ENCODE assay signal across 8 mouse cellular contexts in the genomic region with DNA sequence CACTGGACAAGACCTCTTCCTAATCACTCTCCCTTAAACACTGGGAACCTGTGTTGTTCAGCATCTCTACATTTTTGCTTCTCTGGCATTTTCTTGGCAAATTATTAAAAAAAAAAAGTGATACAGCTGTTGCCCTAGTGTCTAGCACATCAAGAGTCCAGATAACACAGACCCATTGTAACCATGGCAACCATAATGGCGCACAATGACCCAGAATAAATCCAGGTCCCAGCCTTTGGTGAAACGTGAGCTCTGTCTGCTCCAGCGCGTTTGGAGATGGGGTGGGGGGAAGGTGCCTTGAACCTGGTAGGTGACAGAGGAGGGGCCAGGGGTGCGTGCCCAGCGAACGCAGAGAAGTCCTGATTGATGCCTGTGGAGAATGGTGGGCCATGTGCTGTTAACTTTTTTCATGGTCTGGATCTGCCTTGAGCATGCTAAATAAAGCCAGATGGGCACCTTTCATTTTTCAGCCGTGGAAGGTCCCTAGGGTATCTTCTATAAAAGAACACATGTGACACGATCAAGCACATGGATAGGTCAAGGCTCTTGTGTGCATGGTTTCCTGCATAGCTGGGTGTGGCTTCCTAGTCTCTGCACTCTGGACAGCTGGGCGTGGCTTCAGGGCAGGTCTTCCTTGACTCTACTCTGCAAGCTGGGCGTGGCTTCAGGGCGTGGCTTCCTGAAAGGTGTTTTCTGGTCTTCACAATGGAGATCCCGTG.
A peak's percentile ranks its signal among the peaks of the same experiment; 100 is the strongest.
DNase-seq lines count a peak whose midpoint lies in the region; ATAC-seq lines count a peak whose summit lies in the region.

No protein-coding gene starts in this region.

- peaks cover 3% of the 10 kb centered on the region; the same call in 1 of the 2 replicates for H3K27me3 ChIP-seq in heart, embryonic 12.5 days (replicated peaks)
- H3K27me3 ChIP-seq in intestine, embryonic 15.5 days (replicated peaks), result no peaks in the 10 kb centered on the region
- no peaks in the 10 kb centered on the region for H3K27me3 ChIP-seq in neural tube, embryonic 13.5 days

- no peak overlapping the region for H3K4me3 ChIP-seq in heart, embryonic 12.5 days
- no peak overlapping the region for H3K4me3 ChIP-seq in intestine, embryonic 15.5 days (replicated peaks)
- H3K4me3 ChIP-seq in neural tube, embryonic 13.5 days, result no peak overlapping the region

- WGBS in heart, embryonic 12.5 days, result 60% methylated on average over 13 of the region's 13 CpGs
- WGBS in intestine, embryonic 15.5 days, result 55% methylated on average over 13 of the region's 13 CpGs
- WGBS in neural tube, embryonic 13.5 days, result 36% methylated on average over 13 of the region's 13 CpGs

- no peak overlapping the region for H3K4me2 ChIP-seq in heart, embryonic 12.5 days
- no peak overlapping the region for H3K4me2 ChIP-seq in intestine, embryonic 15.5 days (replicated peaks)
- no peak overlapping the region for H3K4me2 ChIP-seq in neural tube, embryonic 13.5 days

- peak; percentile 23 to 66 for DNase-seq in heart, adult 18-20 months
- DNase-seq in c-Kit-negative CD71-positive TER-119-positive erythroid progenitor cells, embryonic 14.5 days (ENCODE audit: low read depth, low spot score), result peak; percentile 26
- no peak for DNase-seq in right cerebral cortex, postnatal 36 days (ENCODE audit: low spot score in 2 of 2)
- DNase-seq in urinary bladder, postnatal 10 days (ENCODE audit: low spot score), result no peak
- no peak for DNase-seq in right cerebral cortex, postnatal 14 days

- H3K9ac ChIP-seq in heart, embryonic 12.5 days, result no peak overlapping the region
- H3K9ac ChIP-seq in intestine, embryonic 15.5 days, result no peak overlapping the region
- H3K9ac ChIP-seq in neural tube, embryonic 13.5 days, result no peak overlapping the region

- no peaks in the 10 kb centered on the region for H3K36me3 ChIP-seq in heart, embryonic 12.5 days
- no peaks in the 10 kb centered on the region for H3K36me3 ChIP-seq in intestine, embryonic 15.5 days
- H3K36me3 ChIP-seq in neural tube, embryonic 13.5 days, result no peaks in the 10 kb centered on the region

- H3K9me3 ChIP-seq in heart, embryonic 12.5 days (replicated peaks), result peaks cover 4% of the 10 kb centered on the region; the same call in 1 of the 2 replicates
- H3K9me3 ChIP-seq in intestine, embryonic 15.5 days, result no peaks in the 10 kb centered on the region
- H3K9me3 ChIP-seq in neural tube, embryonic 13.5 days, result no peaks in the 10 kb centered on the region

- no peak for ATAC-seq in heart, embryonic 12.5 days (ENCODE audit: insufficient number of reproducible peaks, low FRiP score)
- ATAC-seq in intestine, embryonic 15.5 days, result peak; percentile 96
- peak; percentile 40; the same call in 1 of the 2 replicates for ATAC-seq in neural tube, embryonic 13.5 days (ENCODE audit: low read depth)

- H3K4me1 ChIP-seq in heart, embryonic 12.5 days (replicated peaks), result 0 out of 2 replicates have a peak, but pooled peaks cover 6% of the 10 kb centered on the region
- no peaks in the 10 kb centered on the region for H3K4me1 ChIP-seq in intestine, embryonic 15.5 days (replicated peaks)
- H3K4me1 ChIP-seq in neural tube, embryonic 13.5 days (replicated peaks), result peaks cover 9% of the 10 kb centered on the region; the same call in 1 of the 2 replicates

- H3K27ac ChIP-seq in heart, embryonic 12.5 days (ENCODE audit: poor library complexity, severe bottlenecking), result no peak overlapping the region
- no peak overlapping the region for H3K27ac ChIP-seq in intestine, embryonic 15.5 days
- H3K27ac ChIP-seq in neural tube, embryonic 13.5 days (replicated peaks), result no peak overlapping the region

Comparison
In these comparisons a context has a peak if more than half of its experiments do, and no peak if none do; other contexts are left out.
1. DNase-seq: peak in heart, adult 18-20 months (2 of 2) and c-Kit-negative CD71-positive TER-119-positive erythroid progenitor cells, embryonic 14.5 days (single experiment); none in right cerebral cortex, postnatal 36 days (0 of 2), urinary bladder, postnatal 10 days (single experiment) and right cerebral cortex, postnatal 14 days (single experiment).